Mouse (Mus musculus) midbrain, embryonic 16.5 days (tissue): ENCODE data around the gene Zfp869. TPM values are rescaled to one million over a fixed set of nuclear protein-coding genes. Genes with fewer than 3 reads are reported as not detected.
"Not testable (repeated sequence)": the region's sequence is repeated elsewhere in the genome, so short reads cannot be mapped to it uniquely, and the experiment has no call there.

Source experiments
- ATAC-seq: fragments of 200-750 bp; cut with Nextera tagmentation; 2 replicates; pipeline ENCODE4 v1.8.0; 2017; ENCODE audit warnings: moderate TSS enrichment
- H3K27ac ChIP-seq: fragments of 300-500 bp; sonication (generic); 2 replicates; pipeline ENCODE4 v1.5.1; 2014; ENCODE audit warnings: mild to moderate bottlenecking, low read length, mixed read lengths
- H3K27me3 ChIP-seq: fragments of 300-500 bp; sonication (generic); 2 replicates; pipeline ENCODE4 v1.6.1; 2014; ENCODE audit warnings: low read depth, low read length, mixed read lengths; ENCODE audit not compliant: control insufficient read depth, insufficient read depth
- H3K36me3 ChIP-seq: fragments of 300-500 bp; sonication (generic); 2 replicates; pipeline ENCODE4 v1.6.1; 2014; ENCODE audit warnings: mild to moderate bottlenecking, low read length, moderate library complexity, mixed read lengths; ENCODE audit not compliant: control insufficient read depth, insufficient read depth
- H3K4me1 ChIP-seq: fragments of 300-500 bp; sonication (generic); 2 replicates; pipeline ENCODE4 v1.6.1; 2014; ENCODE audit warnings: mild to moderate bottlenecking, low read length, mixed read lengths; ENCODE audit not compliant: control insufficient read depth, insufficient read depth
- H3K4me2 ChIP-seq: fragments of 300-500 bp; sonication (generic); 2 replicates; pipeline ENCODE4 v1.6.1; 2014; ENCODE audit warnings: mild to moderate bottlenecking, low read length, mixed read lengths
- H3K4me3 ChIP-seq: fragments of 300-500 bp; sonication (generic); 2 replicates; pipeline ENCODE4 v1.5.1; 2014; ENCODE audit warnings: low read depth, mild to moderate bottlenecking, low read length, moderate library complexity, mixed read lengths
- H3K9ac ChIP-seq: fragments of 300-500 bp; sonication (generic); 2 replicates; pipeline ENCODE4 v1.6.1; 2014; ENCODE audit warnings: low read depth, low read length, mixed read lengths
- H3K9me3 ChIP-seq: fragments of 300-500 bp; sonication (generic); replicated peaks from 2 replicates; pipeline ENCODE4 v1.6.1; 2014; ENCODE audit warnings: mild to moderate bottlenecking, low read length, mixed read lengths; ENCODE audit not compliant: control insufficient read depth, poor library complexity, severe bottlenecking
- WGBS: fragments of 180-500 bp; shearing (Covaris S2); extraction: QIAGEN DNeasy Blood & Tissue Kit; methylation state at CpG from one replicate; pipeline ENCODE4 v1.1.7; 2014; 5-methylcytosine and 5-hydroxymethylcytosine counted together
- polyA plus RNA-seq: library from polyadenylated mRNA; unstranded; fragments of >200 nt; fragmentation: Nextera tagmentation; extraction: Ambion mirVana; gene quantifications from 2 replicates; pipeline ENCODE4 v1.2.1, GENCODE M21; 2015

Gene Zfp869
- polyA plus RNA-seq, 1 experiment from 2014 or later: 25.9 TPM

- H3K4me2 ChIP-seq: peak overlapping the region; percentile 64
- under 1% methylated on average over 52 of the region's 52 CpGs for WGBS
- peak; percentile 99 for ATAC-seq
- H3K9ac ChIP-seq: peak overlapping the region; percentile 84
- H3K27me3 ChIP-seq: no peaks in the 10 kb centered on the region
- H3K27ac ChIP-seq: peak overlapping the region; percentile 96
- H3K4me1 ChIP-seq: peaks cover 28% of the 10 kb centered on the region
- no peaks in the 10 kb centered on the region for H3K36me3 ChIP-seq
- H3K4me3 ChIP-seq: peak overlapping the region; percentile 66
- H3K9me3 ChIP-seq: no peaks in the 10 kb centered on the region
Observed at GRCm38 (mm10) chr8:69716403-69717231, 6.1 kb upstream of the Zfp869 start.

GRCm38 (mm10) chr8:69715366-69715765 lies 4.8 kb upstream of the Zfp869 start:
- H3K4me2 ChIP-seq: peak overlapping the region; percentile 40
- H3K4me3 ChIP-seq: peak overlapping the region; percentile 6
- H3K27ac ChIP-seq: no peak overlapping the region
- 82% methylated on average over 6 of the region's 6 CpGs for WGBS
- no peaks in the 10 kb centered on the region for H3K36me3 ChIP-seq
- H3K27me3 ChIP-seq: no peaks in the 10 kb centered on the region
- peak overlapping the region; percentile 5 for H3K9ac ChIP-seq
- no peaks in the 10 kb centered on the region for H3K9me3 ChIP-seq
- ATAC-seq: no peak
- peaks cover 28% of the 10 kb centered on the region for H3K4me1 ChIP-seq

- Histone ChIP-seq H3K36me3 (peaks cover 4% of the 10 kb centered on the region), H3K27me3 (no peaks in the 10 kb centered on the region), H3K27ac (no peak overlapping the region), H3K9me3 (no peaks in the 10 kb centered on the region), H3K4me3 (no peak overlapping the region), H3K4me2 (no peak overlapping the region), H3K4me1 (peaks cover 28% of the 10 kb centered on the region), H3K9ac (no peak overlapping the region)
- ATAC-seq: no peak
- 94% methylated on average over 8 of the region's 8 CpGs for WGBS
Observed at GRCm38 (mm10) chr8:69713516-69713915, 3.0 kb upstream of the Zfp869 start.

- no peak overlapping the region for H3K4me2 ChIP-seq
- no peak overlapping the region for H3K27ac ChIP-seq
- no peak overlapping the region for H3K4me3 ChIP-seq
- H3K9ac ChIP-seq: no peak overlapping the region
- H3K36me3 ChIP-seq: peaks cover 28% of the 10 kb centered on the region
- no peaks in the 10 kb centered on the region for H3K4me1 ChIP-seq
- no peaks in the 10 kb centered on the region for H3K9me3 ChIP-seq
- no peaks in the 10 kb centered on the region for H3K27me3 ChIP-seq
- 74% methylated on average over 6 of the region's 6 CpGs for WGBS
- no peak for ATAC-seq
Observed at GRCm38 (mm10) chr8:69701810-69702209, 8.7 kb downstream of the Zfp869 start.

GRCm38 (mm10) chr8:69665051-69665450 lies 45.5 kb downstream of the Zfp869 start:
- not testable (repeated sequence) for H3K4me1 ChIP-seq, H3K9ac ChIP-seq, H3K4me2 ChIP-seq, H3K4me3 ChIP-seq, H3K27me3 ChIP-seq, ATAC-seq, H3K9me3 ChIP-seq, H3K27ac ChIP-seq
- 78% methylated on average over 2 of the region's 2 CpGs for WGBS
- peaks cover 27% of the 10 kb centered on the region for H3K36me3 ChIP-seq

GRCm38 (mm10) chr8:69661294-69661693 lies 49.2 kb downstream of the Zfp869 start:
- Histone ChIP-seq H3K4me2 (no peak overlapping the region), H3K9ac (no peak overlapping the region), H3K36me3 (peaks cover 30% of the 10 kb centered on the region), H3K4me1 (no peaks in the 10 kb centered on the region), H3K27ac (no peak overlapping the region), H3K27me3 (no peaks in the 10 kb centered on the region), H3K4me3 (no peak overlapping the region), H3K9me3 (peaks cover 6% of the 10 kb centered on the region)
- ATAC-seq: no peak

Other genes with a start within 250 kb of the Zfp869 start
- gene Gm7697, start 187.7 kb downstream of the Zfp869 start, polyA plus RNA-seq: not detected in 2 replicates
- gene Zfp868, start 85.2 kb downstream of the Zfp869 start, polyA plus RNA-seq: 37.9 and 42.0 TPM in 2 replicates
- gene Zfp964, start 56.2 kb downstream of the Zfp869 start, polyA plus RNA-seq: 2.5 TPM in 2 replicates
- 7.9 and 8.0 TPM in 2 replicates for gene Zfp963, start 39.2 kb upstream of the Zfp869 start, polyA plus RNA-seq
- 0.31 and 0.83 TPM in 2 replicates for gene Gm20422, start 64.2 kb upstream of the Zfp869 start, polyA plus RNA-seq
- 55.5 and 57.1 TPM in 2 replicates for gene Atp13a1, start 80.4 kb upstream of the Zfp869 start, polyA plus RNA-seq
- 38.8 and 44.3 TPM in 2 replicates for gene Zfp866, start 80.5 kb upstream of the Zfp869 start, polyA plus RNA-seq
- gene Gmip, start 98.0 kb upstream of the Zfp869 start, polyA plus RNA-seq: 40.3 and 42.1 TPM in 2 replicates
- 0.69 and 0.88 TPM in 2 replicates for gene Lpar2, start 111.7 kb upstream of the Zfp869 start, polyA plus RNA-seq
- gene Pbx4, start 121.8 kb upstream of the Zfp869 start, polyA plus RNA-seq: 58.9 and 65.7 TPM in 2 replicates
- 6.3 and 6.6 TPM in 2 replicates for gene Cilp2, start 177.0 kb upstream of the Zfp869 start, polyA plus RNA-seq
- 3.0 and 3.5 TPM in 2 replicates for gene Tssk6, start 191.5 kb upstream of the Zfp869 start, polyA plus RNA-seq
- 172 TPM in 2 replicates for gene Ndufa13, start 191.8 kb upstream of the Zfp869 start, polyA plus RNA-seq
- 12.0 and 12.3 TPM in 2 replicates for gene Yjefn3, start 192.0 kb upstream of the Zfp869 start, polyA plus RNA-seq